Mouse (Mus musculus) midbrain, embryonic 13.5 days (tissue): ENCODE data around the gene Fem1a. TPM values are rescaled to one million over a fixed set of nuclear protein-coding genes. Genes with fewer than 3 reads are reported as not detected.

ENCODE experiments used
- ATAC-seq: fragments of 200-750 bp; cut with Nextera tagmentation; 2 replicates; pipeline ENCODE4 v1.8.0; 2017; ENCODE audit warnings: mild to moderate bottlenecking, moderate TSS enrichment, moderate library complexity
- H3K27ac ChIP-seq: fragments of 300-500 bp; sonication (generic); 2 replicates; pipeline ENCODE4 v1.5.1; 2015; ENCODE audit warnings: inconsistent platforms, mild to moderate bottlenecking, moderate library complexity
- H3K27me3 ChIP-seq: fragments of 300-500 bp; sonication (generic); 2 replicates; pipeline ENCODE4 v1.6.1; 2015; ENCODE audit warnings: mild to moderate bottlenecking, inconsistent platforms
- H3K36me3 ChIP-seq: fragments of 300-500 bp; sonication (generic); 2 replicates; pipeline ENCODE4 v1.6.1; 2015; ENCODE audit warnings: mild to moderate bottlenecking, inconsistent platforms
- H3K4me1 ChIP-seq: fragments of 300-500 bp; sonication (generic); replicated peaks from 2 replicates; pipeline ENCODE4 v1.6.1; 2015; ENCODE audit warnings: inconsistent platforms
- H3K4me2 ChIP-seq: fragments of 300-500 bp; sonication (generic); replicated peaks from 2 replicates; pipeline ENCODE4 v1.6.1; 2015; ENCODE audit warnings: moderate library complexity, mild to moderate bottlenecking, inconsistent platforms
- H3K4me3 ChIP-seq: fragments of 300-500 bp; sonication (generic); replicated peaks from 2 replicates; pipeline ENCODE4 v1.5.1; 2015; ENCODE audit warnings: mild to moderate bottlenecking, inconsistent platforms
- H3K9ac ChIP-seq: fragments of 300-500 bp; sonication (generic); replicated peaks from 2 replicates; pipeline ENCODE4 v1.6.1; 2015; ENCODE audit warnings: mild to moderate bottlenecking, inconsistent platforms
- H3K9me3 ChIP-seq: fragments of 300-500 bp; sonication (generic); 2 replicates; pipeline ENCODE4 v1.6.1; 2016; ENCODE audit warnings: mild to moderate bottlenecking, inconsistent platforms
- WGBS: fragments of 180-500 bp; shearing (Covaris S2); methylation state at CpG from one replicate; pipeline ENCODE4 v1.1.7; 2015; 5-methylcytosine and 5-hydroxymethylcytosine counted together
- polyA plus RNA-seq: library from polyadenylated mRNA; unstranded; fragments of >200 nt; fragmentation: Nextera tagmentation; extraction: Ambion mirVana; gene quantifications from 2 replicates; pipeline ENCODE4 v1.2.1, GENCODE M21; 2015

Gene Fem1a
- 18.1 and 19.4 TPM in 2 replicates for polyA plus RNA-seq

DNA sequence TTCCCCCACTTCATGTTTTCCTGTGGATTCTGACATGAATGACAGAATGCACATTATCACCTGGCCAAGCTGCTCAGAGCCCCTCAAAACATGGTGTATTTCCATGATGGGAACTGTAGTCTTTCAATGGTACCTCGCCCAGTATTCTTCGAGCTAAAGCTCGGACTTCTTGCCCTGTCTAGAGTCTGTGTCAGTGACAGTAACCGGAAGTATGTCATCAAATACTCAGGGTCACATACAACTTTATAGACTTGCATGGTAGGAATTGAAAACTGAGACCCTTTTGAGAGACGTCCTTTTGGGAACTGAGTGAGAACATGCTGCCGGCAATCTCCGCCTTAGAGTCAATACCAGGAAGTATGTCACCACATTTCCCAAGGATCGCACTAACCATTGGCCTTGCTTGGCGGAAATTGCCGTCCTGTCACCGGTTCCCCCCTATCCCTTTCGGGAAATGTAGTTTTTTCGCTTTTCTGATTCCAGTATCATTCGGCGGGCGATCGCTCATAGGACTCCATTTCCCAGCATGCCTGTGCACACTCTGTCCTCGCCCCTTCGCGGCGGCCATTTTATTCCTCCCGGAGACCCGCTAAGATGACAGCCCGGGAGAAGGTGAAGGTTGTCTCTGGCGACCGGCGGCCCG lies at the start of gene Fem1a:
Gene Fem1a, plus strand, starts transcription at position 572 of the 643 bp plus-strand sequence.
- Histone ChIP-seq H3K9me3 (no peaks in the 10 kb centered on the region), H3K27me3 (no peaks in the 10 kb centered on the region), H3K9ac (peak within 1 kb of the TSS; percentile 79), H3K4me2 (peak within 1 kb of the TSS; percentile 98), H3K27ac (peak within 1 kb of the TSS; percentile 83), H3K4me1 (peaks cover 44% of the 10 kb centered on the region), H3K4me3 (peak within 1 kb of the TSS; percentile 72), H3K36me3 (peaks cover 36% of the 10 kb centered on the region)
- WGBS, result under 1% methylated on average over 28 of the region's 28 CpGs
- ATAC-seq, result peak; percentile 93

DNA sequence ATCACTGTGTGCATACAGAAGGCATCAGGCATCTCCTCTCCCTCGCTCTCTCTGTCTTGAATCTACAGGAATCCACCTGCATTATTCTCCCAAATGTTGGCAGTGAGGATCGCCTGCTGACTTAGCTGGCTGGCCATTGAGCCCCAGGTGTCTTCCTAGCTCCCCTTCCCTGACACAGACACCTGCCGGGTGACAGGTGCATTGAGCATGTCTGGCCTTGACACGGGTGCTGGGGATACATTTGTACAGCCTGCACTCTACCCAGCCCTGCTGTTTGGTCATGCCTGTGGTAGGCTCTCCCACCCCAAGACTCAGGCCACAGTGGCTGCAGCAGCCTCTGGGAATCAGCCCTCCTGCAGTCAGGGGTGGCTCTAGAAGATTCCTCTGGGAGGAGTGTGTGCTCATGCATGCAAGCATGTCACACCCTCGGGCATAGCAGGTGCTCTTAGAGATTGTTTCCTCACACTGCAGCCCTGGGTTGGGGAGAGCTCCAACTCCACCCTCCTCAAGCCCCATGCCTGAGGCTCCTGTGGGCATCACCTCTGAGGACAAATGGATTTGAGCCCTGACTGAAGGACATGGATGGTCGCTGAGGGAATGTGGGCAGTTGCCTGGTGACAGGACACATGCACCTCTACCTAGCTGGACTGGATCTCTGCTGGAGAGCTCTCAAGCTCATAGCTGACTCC lies 49.5 kb upstream of the Fem1a start:
- 90% methylated on average over 6 of the region's 6 CpGs for WGBS
- no peaks in the 10 kb centered on the region for H3K4me1 ChIP-seq

DNA sequence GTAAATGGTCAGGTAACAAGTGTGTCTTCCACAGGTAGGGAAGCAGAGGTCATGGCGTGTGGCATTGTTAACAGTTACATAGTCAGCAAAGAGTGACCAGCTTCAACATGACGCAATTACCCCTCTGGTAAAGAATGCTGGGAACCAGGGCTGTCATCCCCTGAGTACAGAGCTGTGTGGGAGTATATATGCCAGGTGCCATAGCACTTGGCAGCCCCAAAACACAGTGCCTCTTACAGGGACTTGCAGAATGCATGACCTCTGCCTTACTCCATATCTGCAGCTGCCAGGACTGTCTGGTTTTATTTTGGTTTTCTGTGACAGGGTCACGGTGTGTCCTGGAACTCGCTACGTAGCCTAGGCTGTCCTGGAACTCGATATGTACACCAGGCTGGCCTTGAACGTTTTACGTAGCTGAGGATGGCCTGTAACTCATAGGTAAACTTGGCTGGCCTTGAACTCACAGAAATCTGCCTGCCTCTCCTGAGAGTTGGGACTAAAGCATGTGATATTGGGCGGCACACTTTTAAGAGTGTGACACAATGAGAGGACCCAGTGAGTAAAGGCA lies 48.6 kb upstream of the Fem1a start:
- H3K9ac ChIP-seq, result no peak overlapping the region
- H3K4me2 ChIP-seq, result no peak overlapping the region
- no peaks in the 10 kb centered on the region for H3K27me3 ChIP-seq
- 96% methylated on average over 9 of the region's 9 CpGs for WGBS
- peaks cover 95% of the 10 kb centered on the region for H3K36me3 ChIP-seq
- H3K4me1 ChIP-seq, result no peaks in the 10 kb centered on the region
- ATAC-seq, result no peak
- no peak overlapping the region for H3K4me3 ChIP-seq
- no peak overlapping the region for H3K27ac ChIP-seq
- no peaks in the 10 kb centered on the region for H3K9me3 ChIP-seq

More for the DNA sequence above, 49.5 kb upstream of the Fem1a start:
- ATAC-seq, result no peak
- Histone ChIP-seq H3K4me3 (no peak overlapping the region), H3K27ac (no peak overlapping the region), H3K4me2 (no peak overlapping the region), H3K27me3 (no peaks in the 10 kb centered on the region), H3K9me3 (no peaks in the 10 kb centered on the region), H3K36me3 (peaks cover 100% of the 10 kb centered on the region), H3K9ac (no peak overlapping the region)

DNA sequence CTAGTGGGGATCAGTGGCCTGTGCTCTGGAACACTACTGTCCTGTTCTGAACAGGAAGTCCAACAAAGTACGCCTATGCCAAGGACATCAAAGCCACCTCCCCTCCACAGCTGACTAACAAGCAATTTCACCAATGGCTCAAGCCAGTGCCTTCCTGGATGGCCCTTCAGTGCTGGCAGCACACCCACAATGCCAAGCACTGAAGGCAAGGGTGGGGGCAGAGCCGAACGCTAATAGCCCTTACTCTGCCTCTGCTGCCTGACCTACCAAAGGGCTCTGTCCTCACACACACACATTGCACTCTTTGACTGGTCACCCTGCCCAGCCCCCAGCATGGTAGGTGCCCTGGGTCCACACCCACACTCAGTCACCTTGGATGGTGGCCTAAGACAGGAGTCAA lies 47.8 kb upstream of the Fem1a start:
- no peak overlapping the region for H3K4me2 ChIP-seq
- peak overlapping the region; percentile 19; the same call in 1 of the 2 replicates for H3K9ac ChIP-seq
- H3K27me3 ChIP-seq, result no peaks in the 10 kb centered on the region
- peaks cover 88% of the 10 kb centered on the region for H3K36me3 ChIP-seq
- ATAC-seq, result no peak
- no peaks in the 10 kb centered on the region for H3K4me1 ChIP-seq
- no peaks in the 10 kb centered on the region for H3K9me3 ChIP-seq
- H3K27ac ChIP-seq, result no peak overlapping the region
- no peak overlapping the region for H3K4me3 ChIP-seq
- 87% methylated on average over 3 of the region's 3 CpGs for WGBS

DNA sequence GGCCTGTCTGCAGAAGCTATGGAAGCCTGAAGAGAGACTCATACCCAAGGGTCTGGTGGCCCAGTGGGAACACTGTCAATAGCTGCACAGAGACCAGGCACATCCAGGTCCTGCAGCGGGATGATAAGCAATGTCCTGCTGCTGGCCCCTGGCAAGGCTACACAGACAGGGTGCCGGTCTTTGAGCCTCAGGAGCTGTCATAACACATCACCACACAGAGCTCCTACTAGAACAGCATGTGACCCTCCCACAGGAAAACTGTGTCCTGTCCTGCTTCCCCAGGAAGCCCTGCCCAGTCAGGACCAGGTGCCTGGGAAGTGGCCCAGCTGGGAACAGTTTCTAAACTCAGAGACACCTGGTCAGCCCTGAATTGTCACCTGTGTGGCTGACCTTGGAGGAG lies 45.5 kb upstream of the Fem1a start:
- peaks cover 69% of the 10 kb centered on the region for H3K36me3 ChIP-seq
- 84% methylated on average over 2 of the region's 2 CpGs for WGBS

DNA sequence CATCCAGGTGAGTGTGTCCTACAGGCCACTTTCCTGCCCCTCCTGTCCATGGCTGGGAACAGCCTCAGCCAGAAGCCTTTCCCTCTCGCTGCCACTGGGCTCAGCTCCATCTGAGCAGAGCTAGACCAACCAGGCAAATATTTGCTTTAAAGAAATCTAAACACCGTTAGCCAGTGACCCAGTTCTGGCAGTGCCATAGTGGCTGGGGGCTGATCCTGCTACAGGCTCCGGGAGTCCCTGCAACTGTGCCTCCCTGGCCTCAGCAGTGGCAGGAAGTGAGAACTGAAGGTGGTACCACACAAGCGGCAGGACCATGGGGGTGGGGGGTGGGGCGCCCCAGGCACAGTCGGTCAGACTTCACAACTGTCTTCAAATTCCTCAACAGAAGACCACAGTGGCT lies 43.9 kb upstream of the Fem1a start:
- H3K4me1 ChIP-seq, result peaks cover 20% of the 10 kb centered on the region
- H3K9ac ChIP-seq, result no peak overlapping the region
- ATAC-seq, result no peak
- H3K4me2 ChIP-seq, result no peak overlapping the region
- H3K9me3 ChIP-seq, result no peaks in the 10 kb centered on the region
- H3K36me3 ChIP-seq, result peaks cover 53% of the 10 kb centered on the region
- 77% methylated on average over 6 of the region's 6 CpGs for WGBS
- H3K27me3 ChIP-seq, result no peaks in the 10 kb centered on the region
- H3K4me3 ChIP-seq, result no peak overlapping the region
- no peak overlapping the region for H3K27ac ChIP-seq

More for the DNA sequence above, 45.5 kb upstream of the Fem1a start:
- H3K27ac ChIP-seq, result no peak overlapping the region
- no peaks in the 10 kb centered on the region for H3K27me3 ChIP-seq
- H3K4me2 ChIP-seq, result no peak overlapping the region
- no peak for ATAC-seq
- H3K9ac ChIP-seq, result no peak overlapping the region
- peaks cover 4% of the 10 kb centered on the region for H3K4me1 ChIP-seq
- H3K9me3 ChIP-seq, result no peaks in the 10 kb centered on the region
- no peak overlapping the region for H3K4me3 ChIP-seq

DNA sequence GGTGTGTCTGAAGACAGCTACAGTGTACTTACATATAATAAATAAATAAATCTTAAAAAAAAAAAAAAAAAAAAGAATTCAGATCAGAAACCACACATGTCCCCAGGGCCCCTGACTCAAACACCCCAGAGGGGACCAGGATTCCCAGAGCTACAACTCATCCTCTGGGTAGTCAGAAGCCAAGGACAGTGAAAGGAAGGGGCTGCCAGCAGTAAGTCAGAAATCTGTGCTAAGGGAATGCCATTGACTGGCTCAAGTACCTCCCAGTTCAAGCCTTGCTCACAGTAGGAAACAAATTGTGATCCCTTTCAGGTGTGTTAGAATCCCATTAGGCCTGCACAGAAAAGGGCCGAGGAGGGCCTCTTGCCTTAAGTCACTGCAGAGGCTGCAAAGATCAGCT lies 42.4 kb upstream of the Fem1a start:
- H3K27ac ChIP-seq, result no peak overlapping the region
- no peak for ATAC-seq
- H3K36me3 ChIP-seq, result peaks cover 38% of the 10 kb centered on the region
- 76% methylated on average over 1 of the region's 1 CpGs for WGBS
- no peaks in the 10 kb centered on the region for H3K9me3 ChIP-seq
- H3K4me1 ChIP-seq, result peaks cover 25% of the 10 kb centered on the region
- H3K27me3 ChIP-seq, result no peaks in the 10 kb centered on the region
- no peak overlapping the region for H3K9ac ChIP-seq
- no peak overlapping the region for H3K4me3 ChIP-seq
- no peak overlapping the region for H3K4me2 ChIP-seq

DNA sequence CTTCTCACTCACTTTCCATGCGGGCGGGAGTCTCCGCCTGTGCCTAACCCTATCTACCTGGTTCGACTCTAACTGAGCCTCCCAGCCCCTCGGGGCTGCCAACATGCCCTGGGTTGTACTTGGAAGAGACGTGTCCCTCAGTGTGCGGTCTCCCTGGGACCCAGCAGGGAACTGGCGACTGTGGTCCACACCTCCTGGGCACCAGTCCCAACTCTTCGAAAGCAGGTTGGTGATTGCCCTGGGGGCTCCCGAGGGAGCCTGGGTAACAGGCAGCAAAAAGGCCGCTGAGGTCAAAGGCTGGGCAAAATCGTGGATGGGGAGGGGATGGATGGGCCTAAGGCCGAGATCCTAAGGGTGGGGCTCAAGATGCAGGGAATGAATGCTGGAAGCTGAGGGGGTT lies 38.9 kb upstream of the Fem1a start:
- Histone ChIP-seq H3K4me1 (peaks cover 25% of the 10 kb centered on the region), H3K9ac (peak overlapping the region; percentile 91), H3K4me2 (peak overlapping the region; percentile 75), H3K27me3 (no peaks in the 10 kb centered on the region), H3K4me3 (peak overlapping the region; percentile 87), H3K9me3 (no peaks in the 10 kb centered on the region), H3K36me3 (peaks cover 4% of the 10 kb centered on the region; the same call in 1 of the 2 replicates), H3K27ac (no peak overlapping the region)
- WGBS, result 74% methylated on average over 13 of the region's 13 CpGs
- no peak for ATAC-seq

DNA sequence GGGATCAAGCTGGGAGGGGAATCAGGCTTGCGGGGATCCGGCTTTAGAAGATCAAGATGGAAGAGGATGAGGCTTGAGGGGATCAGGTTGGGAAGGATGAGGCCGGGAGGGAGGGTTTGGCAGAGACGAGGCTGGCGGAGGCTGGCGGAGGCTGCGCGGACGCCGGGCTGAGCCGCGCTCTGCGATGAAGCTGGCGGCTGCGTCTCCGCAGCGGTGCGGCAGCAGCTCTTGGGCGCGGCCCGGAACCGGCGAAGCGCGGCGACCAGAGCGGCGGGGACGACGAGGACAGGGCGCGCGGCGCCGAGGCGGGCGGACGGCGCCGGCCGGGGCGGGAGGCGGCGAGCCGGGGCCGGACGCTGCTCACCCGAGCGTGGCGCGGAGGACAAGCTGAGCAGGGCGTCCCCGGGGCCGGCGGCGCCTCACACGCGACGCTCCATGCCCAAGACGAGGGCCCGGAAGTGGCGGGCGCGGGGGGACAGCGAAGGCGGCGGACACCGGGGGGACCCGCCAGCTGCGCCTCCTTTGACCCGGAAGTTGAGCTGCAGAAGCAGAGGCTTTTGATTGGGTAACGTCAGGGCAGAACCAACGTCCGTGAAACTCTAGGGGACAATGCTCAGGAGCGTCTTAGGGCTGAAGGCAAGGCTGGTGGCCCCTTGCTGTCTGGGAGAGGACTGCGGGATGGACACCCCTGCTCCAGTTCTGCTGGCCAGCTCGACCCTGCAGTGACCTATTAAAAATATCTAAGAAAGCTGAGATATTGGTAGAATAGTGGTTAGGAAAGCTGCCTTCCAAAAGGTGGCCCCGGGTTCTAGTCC lies 38.0 kb upstream of the Fem1a start, which contains the start of gene Dpp9:
Gene Dpp9, minus strand, starts transcription at position 529 of the 815 bp plus-strand sequence.
- peak; percentile 100 for ATAC-seq
- under 1% methylated on average over 78 of the region's 78 CpGs for WGBS

DNA sequence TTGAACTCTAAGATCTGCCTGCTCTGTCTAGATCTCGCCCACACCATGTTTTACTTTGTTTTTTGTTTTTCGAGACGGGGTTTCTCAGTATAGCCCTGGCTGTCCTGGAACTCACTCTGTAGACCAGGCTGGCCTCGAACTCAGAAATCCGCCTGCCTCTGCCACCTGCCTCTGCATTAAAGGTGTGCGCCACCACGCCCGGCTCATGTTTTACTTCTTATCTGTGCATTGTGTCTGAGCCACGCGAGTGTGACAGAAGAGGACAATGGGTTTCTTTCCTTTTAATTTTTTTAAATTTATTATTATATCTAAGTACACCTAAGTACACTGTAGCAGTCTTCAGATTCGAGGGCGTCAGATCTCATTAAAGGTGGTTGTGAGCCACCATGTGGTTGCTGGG lies 37.4 kb upstream of the Fem1a start:
- no peak for ATAC-seq
- H3K27ac ChIP-seq, result peak overlapping the region; percentile 93
- H3K4me2 ChIP-seq, result peak overlapping the region; percentile 75
- H3K4me3 ChIP-seq, result peak overlapping the region; percentile 87
- peaks cover 25% of the 10 kb centered on the region for H3K4me1 ChIP-seq
- H3K9me3 ChIP-seq, result no peaks in the 10 kb centered on the region
- H3K9ac ChIP-seq, result peak overlapping the region; percentile 91
- WGBS, result 45% methylated on average over 12 of the region's 12 CpGs
- no peaks in the 10 kb centered on the region for H3K27me3 ChIP-seq
- H3K36me3 ChIP-seq, result peaks cover 4% of the 10 kb centered on the region; the same call in 1 of the 2 replicates

More for the DNA sequence above, 38.0 kb upstream of the Fem1a start, which contains the start of gene Dpp9:
- Histone ChIP-seq H3K9ac (peak within 1 kb of the TSS; percentile 91), H3K4me2 (peak within 1 kb of the TSS; percentile 75), H3K36me3 (peaks cover 4% of the 10 kb centered on the region; the same call in 1 of the 2 replicates), H3K9me3 (no peaks in the 10 kb centered on the region), H3K27me3 (no peaks in the 10 kb centered on the region), H3K4me1 (peaks cover 25% of the 10 kb centered on the region), H3K27ac (peak within 1 kb of the TSS; percentile 93), H3K4me3 (peak within 1 kb of the TSS; percentile 87)

DNA sequence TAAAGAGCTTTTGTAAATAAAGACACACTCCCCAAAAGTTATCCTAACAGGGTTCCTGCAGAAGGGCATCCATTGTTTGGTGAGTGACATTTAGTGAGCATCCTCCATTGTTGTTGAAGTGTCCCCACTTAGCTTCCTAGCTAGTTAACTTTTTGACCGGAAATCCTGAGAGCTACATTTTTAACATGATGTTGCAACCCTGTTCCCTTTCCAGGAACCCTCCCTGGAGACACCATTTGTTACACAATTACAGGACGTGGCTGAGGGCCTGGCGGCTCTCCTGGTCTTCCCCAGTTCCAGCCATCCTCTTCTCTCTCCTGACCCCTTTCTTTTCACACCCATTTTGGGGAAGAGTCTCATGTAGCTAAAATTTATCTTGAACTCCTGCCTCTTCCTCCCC lies 36.8 kb upstream of the Fem1a start:
- H3K9ac ChIP-seq, result no peak overlapping the region
- H3K4me3 ChIP-seq, result no peak overlapping the region; the same call in 1 of the 2 replicates
- H3K27ac ChIP-seq, result no peak overlapping the region
- no peaks in the 10 kb centered on the region for H3K9me3 ChIP-seq
- H3K4me2 ChIP-seq, result no peak overlapping the region
- WGBS, result 79% methylated on average over 3 of the region's 3 CpGs
- peaks cover 25% of the 10 kb centered on the region for H3K4me1 ChIP-seq
- ATAC-seq, result no peak
- no peaks in the 10 kb centered on the region for H3K27me3 ChIP-seq
- H3K36me3 ChIP-seq, result peaks cover 4% of the 10 kb centered on the region; the same call in 1 of the 2 replicates
